Mouse (Mus musculus) layer of hippocampus, adult 9-11 months (tissue): ENCODE data around the gene Ilf2.

Source experiments
- DNase-seq: peaks from one replicate; pipeline ENCODE4 v3.0.0; 2022

Ilf2 gene

GRCm38 (mm10) chr3:90464552-90465080 lies 11.3 kb upstream of the Ilf2 start:
- no peak for DNase-seq

DNA sequence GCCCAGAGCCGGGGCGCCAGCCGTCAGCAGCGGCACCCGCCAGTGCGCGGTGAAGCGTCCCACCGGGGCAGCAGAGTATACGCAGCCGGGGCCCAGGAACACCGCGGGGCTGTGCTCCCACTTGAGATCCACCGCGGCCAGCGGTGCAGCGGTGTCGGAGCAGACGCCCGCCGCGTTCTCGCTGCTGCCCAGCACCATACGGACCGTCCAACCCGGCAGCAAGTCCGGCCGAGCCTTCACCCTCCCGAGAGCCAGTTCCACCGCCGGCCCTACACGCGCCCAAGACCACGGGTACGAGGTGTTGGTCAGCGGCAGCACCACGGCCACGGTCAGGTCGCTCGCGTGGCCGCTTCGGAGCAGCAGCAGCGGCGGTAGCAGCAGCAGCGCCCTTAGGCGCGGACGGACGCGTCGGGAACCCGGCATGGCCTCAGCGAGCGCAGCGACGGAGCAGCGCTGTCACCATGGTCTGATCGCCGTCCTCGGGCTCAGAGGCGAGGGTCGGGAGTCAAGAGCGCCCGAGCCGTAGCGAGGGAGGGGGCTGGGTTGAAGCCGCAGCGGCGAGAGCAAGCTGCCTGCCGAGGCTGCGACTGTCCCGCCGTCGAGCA lies 10.7 kb upstream of the Ilf2 start:
- no peak for DNase-seq

DNA sequence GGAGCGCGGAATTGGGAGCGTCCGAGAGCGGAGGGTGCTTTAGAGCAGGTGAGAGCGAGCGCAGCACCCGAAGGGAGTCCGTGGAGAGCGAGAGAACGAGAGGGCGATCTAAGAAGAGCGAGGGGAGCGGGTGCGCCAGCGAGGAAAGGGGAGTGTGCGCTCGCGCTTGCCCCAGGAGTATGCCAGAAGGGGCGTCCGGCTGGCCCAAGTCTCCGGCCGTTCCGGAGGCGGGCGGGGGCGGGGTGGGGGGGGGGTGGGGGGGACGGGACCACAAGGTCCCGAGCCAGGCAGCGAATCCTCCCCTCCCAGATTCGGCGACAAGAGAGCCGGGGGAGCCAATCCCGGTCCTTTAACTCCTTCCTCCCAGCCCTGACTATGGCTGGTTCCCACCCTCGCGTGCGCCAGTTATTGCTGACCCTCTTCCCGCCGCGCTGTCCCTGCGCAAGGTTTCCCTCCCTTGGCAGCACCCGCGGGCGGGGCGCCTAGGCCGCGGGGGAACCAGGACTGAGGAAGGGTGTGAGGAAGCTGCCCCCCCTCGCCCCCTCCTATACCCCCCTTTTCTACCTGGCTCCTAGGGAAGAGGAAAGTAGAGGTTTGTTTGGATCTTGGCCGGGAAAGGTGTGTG lies 10.1 kb upstream of the Ilf2 start, which contains the start of gene Npr1:
Gene Npr1, minus strand, starts transcription at position 181 of the 625 bp plus-strand sequence.
- no peak for DNase-seq

DNA sequence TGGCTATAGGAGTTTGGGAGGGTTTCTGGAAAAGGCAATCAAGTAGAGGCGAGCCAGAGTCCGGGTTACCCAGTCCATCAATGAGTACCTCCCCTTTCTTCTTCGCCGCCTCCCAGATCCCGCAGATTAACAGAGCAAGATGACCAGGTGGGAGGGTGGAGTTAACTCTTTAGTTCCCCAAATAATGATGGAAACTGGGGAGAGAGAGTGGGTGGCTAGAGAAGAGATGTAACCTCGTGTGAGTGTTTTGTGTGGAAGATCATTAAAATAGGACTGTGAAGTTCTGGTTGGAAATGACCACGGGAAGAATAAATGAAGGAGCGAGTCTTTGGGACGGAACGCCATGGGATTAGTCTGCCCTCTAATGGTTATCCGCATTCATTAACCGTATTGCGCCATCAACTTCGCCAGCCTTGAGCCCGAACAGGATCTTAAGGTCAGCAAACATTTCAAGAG lies 9.6 kb upstream of the Ilf2 start:
- DNase-seq = peak; percentile 42

- no peak for DNase-seq
Observed at GRCm38 (mm10) chr3:90467618-90468300, 8.2 kb upstream of the Ilf2 start.

- no peak for DNase-seq
Observed at GRCm38 (mm10) chr3:90472213-90472612, 3.7 kb upstream of the Ilf2 start.

GRCm38 (mm10) chr3:90475151-90475830 lies 635 bp upstream of the Ilf2 start:
- DNase-seq = no peak

DNA sequence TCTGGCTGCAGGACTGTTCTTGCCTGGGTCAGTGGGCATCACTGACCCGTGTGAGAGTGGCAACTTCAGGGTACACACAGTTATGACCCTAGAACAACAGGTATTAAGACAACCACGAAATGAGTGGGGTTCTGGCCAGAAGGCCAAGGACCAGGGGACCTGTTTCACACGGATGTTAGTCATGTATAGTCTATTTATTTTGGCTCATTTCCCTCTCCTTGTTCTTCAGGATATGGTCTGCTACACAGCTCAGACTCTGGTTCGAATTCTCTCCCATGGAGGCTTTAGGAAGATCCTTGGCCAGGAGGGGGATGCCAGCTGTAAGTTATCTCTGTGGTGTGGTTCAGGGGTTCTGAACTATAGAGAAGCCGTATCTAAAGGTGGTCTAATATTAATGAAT lies 11.1 kb downstream of the Ilf2 start:
- no peak for DNase-seq

GRCm38 (mm10) chr3:90488576-90488975 lies 12.7 kb downstream of the Ilf2 start:
- DNase-seq = no peak

DNA sequence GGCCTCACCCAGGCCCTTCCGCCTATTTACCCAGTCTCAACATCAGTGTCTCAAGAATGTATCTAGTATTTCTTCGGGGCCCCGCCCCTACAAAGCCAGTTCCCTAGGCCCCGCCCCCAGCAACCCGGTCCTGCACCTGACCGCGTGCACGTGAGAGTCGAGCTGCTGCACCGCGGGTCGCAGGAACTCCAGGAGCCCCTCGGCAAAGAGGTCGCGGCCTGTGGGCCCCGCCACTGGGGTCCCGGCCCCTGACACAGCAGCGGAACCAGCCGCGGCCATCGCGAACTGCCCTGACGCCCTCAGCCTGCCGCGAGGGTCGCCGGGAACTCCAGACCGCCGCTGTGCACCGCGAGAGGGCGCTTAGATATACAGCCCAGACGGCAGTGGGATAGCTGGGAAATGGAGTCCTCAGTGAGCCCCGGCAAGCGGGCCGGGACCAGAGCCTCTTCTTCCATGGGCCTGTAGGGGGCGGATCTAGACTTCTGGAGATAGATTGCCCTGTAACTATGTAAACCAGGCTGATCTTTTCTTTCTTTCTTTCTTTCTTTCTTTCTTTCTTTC lies 14.8 kb downstream of the Ilf2 start, which contains the start of gene Snapin:
Gene Snapin, minus strand, starts transcription at position 338 of the 561 bp plus-strand sequence.
- DNase-seq = peak; percentile 96

DNA sequence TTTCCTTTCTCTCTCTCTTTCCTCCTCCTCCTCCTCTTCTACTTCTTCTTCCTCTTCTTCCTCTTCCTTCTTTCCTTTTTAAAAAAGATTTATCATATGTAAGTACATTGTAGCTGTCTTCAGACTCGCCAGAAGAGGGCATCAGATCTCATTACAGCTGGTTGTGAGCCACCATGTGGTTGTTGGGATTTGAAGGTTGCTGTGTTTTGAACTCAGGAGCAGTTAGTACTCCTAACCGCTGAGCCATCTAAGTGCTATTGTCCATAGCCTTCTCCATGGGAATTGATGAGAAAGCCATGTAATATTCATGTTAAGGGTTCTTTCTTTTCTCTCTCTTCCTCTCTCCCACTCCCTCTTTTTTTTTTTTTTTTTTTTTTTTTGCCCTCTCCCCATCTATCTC lies 15.4 kb downstream of the Ilf2 start:
- peak; percentile 48 for DNase-seq

- no peak for DNase-seq
Observed at GRCm38 (mm10) chr3:90493831-90494540, 18.1 kb downstream of the Ilf2 start.

GRCm38 (mm10) chr3:90495850-90496525 lies 20.1 kb downstream of the Ilf2 start:
- no peak for DNase-seq

- DNase-seq = no peak
Observed at GRCm38 (mm10) chr3:90497597-90497996, 21.7 kb downstream of the Ilf2 start.

DNA sequence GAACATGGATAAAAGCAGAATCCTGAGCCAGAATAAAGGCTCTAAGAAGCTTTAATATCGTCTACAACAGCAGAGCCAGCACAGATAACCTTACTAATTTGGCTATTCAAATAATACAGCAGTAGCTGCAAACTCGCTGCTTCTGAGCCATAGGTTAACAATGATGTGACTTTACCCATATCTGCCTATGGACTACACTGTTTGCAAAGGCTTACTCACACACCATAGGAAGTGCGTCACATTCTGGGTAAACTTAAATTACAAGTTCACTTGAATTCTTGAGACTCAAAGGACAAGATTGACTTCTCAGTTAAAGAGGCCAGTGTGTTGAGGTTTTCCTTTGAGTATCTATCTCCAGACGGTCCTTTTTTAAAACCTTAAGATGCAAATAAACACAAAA lies 27.5 kb downstream of the Ilf2 start:
- DNase-seq = no peak

GRCm38 (mm10) chr3:90505216-90505615 lies 29.3 kb downstream of the Ilf2 start:
- no peak for DNase-seq

DNA sequence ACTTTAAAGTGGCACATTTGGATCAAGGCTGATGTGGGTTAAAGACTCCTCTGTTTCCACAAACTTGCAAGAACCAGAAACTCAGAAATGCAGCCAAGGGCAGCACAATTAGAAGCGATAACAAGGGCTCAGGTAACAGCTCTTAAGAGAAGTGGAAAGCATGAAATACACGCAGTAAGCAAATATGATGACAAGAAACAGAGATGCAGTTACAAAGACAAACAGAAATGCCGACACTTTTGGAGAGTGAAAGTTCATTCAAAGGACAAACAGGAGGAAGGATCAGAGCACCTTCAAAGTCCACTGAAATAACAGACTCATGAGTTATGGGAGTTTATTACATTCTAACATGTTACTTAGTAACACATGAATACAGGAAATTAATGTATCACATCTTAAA lies 30.4 kb downstream of the Ilf2 start:
- DNase-seq = no peak

GRCm38 (mm10) chr3:90508287-90508949 lies 32.5 kb downstream of the Ilf2 start:
- DNase-seq = no peak

DNA sequence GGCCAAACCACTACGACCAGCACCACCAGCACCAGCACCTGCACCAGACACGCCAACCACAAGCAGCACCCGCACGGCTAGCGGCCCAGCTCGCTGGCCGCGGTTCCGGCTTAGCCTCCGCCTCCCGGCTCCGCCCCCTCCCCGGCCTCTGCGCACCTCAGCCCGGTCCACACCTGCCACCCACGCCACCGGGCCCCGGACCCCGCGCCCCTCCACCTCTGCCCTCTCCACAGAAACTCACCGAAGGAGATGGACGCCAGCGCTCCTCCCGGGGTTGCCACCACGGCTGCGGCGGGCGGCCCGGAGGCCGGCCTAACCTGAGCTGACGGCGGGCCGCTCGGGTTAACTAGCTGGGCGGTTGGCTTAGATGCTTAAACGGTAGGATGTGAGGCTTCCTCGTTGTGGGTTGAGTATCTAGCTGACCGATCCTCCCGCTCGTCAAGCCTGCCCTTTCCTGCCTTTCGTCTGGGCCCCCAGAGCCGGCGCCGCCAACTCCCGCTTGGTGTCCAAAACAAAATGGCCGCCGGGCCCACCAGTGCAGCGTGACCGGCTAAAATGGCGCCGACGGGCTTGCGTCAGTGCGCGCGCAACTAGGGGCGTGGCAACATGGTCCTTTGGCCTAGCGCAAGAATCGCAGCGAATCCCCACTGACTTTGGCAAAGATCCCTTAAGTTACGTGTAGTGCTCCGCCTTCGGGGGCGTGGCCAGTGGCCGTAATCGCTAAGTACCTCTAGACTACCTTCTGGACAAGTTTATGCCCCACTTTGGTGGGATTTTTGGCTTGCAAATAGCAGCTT lies 33.2 kb downstream of the Ilf2 start, which contains the start of gene Chtop:
Gene Chtop, minus strand, starts transcription at position 549 of the 797 bp plus-strand sequence.
- DNase-seq = peak; percentile 98

- no peak for DNase-seq
Observed at GRCm38 (mm10) chr3:90509747-90510123, 33.8 kb downstream of the Ilf2 start.
